Mouse (Mus musculus): ENCODE results near the gene Coq4.
"Not testable (repeated sequence)": the region's sequence is repeated elsewhere in the genome, so short reads cannot be mapped to it uniquely, and the experiment has no call there.

The Coq4 gene

GRCm38 (mm10) chr2:29787104-29787917 lies at the start of gene Coq4:
Gene Coq4 (plus strand): TSS chr2:29787493.
- peak; percentile 94 for DNase-seq (ENCODE audit: low spot score)

- no peak for DNase-seq (ENCODE audit: low spot score)
Measured at GRCm38 (mm10) chr2:29738799-29739198, 48.5 kb upstream of the Coq4 start.

GRCm38 (mm10) chr2:29739368-29739767 lies 47.9 kb upstream of the Coq4 start:
- DNase-seq (ENCODE audit: low spot score) = no peak

GRCm38 (mm10) chr2:29741207-29741606 lies 46.1 kb upstream of the Coq4 start:
- DNase-seq (ENCODE audit: low spot score) = no peak

- DNase-seq (ENCODE audit: low spot score) = no peak
Measured at GRCm38 (mm10) chr2:29744256-29744655, 43.0 kb upstream of the Coq4 start.

GRCm38 (mm10) chr2:29747188-29747782 lies 40.0 kb upstream of the Coq4 start:
- DNase-seq (ENCODE audit: low spot score) = no peak

GRCm38 (mm10) chr2:29747852-29748251 lies 39.4 kb upstream of the Coq4 start:
- no peak for DNase-seq (ENCODE audit: low spot score)

- DNase-seq (ENCODE audit: low spot score) = no peak
Measured at GRCm38 (mm10) chr2:29748499-29748898, 38.8 kb upstream of the Coq4 start.

- no peak for DNase-seq (ENCODE audit: low spot score)
Measured at GRCm38 (mm10) chr2:29751497-29751896, 35.8 kb upstream of the Coq4 start, which contains the start of gene Gm13420. Gene Gm13420 (minus strand): TSS chr2:29751685.

GRCm38 (mm10) chr2:29752397-29752796 lies 34.9 kb upstream of the Coq4 start:
- DNase-seq (ENCODE audit: low spot score) = no peak

- no peak for DNase-seq (ENCODE audit: low spot score)
Measured at GRCm38 (mm10) chr2:29755693-29756092, 31.6 kb upstream of the Coq4 start.

GRCm38 (mm10) chr2:29764831-29765230 lies 22.5 kb upstream of the Coq4 start:
- DNase-seq (ENCODE audit: low spot score) = peak; percentile 77

- DNase-seq (ENCODE audit: low spot score) = no peak
Measured at GRCm38 (mm10) chr2:29767976-29768709, 19.1 kb upstream of the Coq4 start.

- DNase-seq (ENCODE audit: low spot score) = no peak
Measured at GRCm38 (mm10) chr2:29768901-29769300, 18.4 kb upstream of the Coq4 start.

GRCm38 (mm10) chr2:29770162-29770561 lies 17.1 kb upstream of the Coq4 start:
- DNase-seq (ENCODE audit: low spot score) = no peak

GRCm38 (mm10) chr2:29771611-29772461 lies 15.5 kb upstream of the Coq4 start:
- DNase-seq (ENCODE audit: low spot score) = peak; percentile 56

GRCm38 (mm10) chr2:29773323-29773722 lies 14.0 kb upstream of the Coq4 start:
- no peak for DNase-seq (ENCODE audit: low spot score)

GRCm38 (mm10) chr2:29781256-29781655 lies 6.0 kb upstream of the Coq4 start:
- not testable (repeated sequence) for DNase-seq (ENCODE audit: low spot score)

- no peak for DNase-seq (ENCODE audit: low spot score)
Measured at GRCm38 (mm10) chr2:29784290-29784689, 3.0 kb upstream of the Coq4 start.

GRCm38 (mm10) chr2:29787937-29788681 lies 816 bp downstream of the Coq4 start, which contains the start of gene Trub2:
Gene Trub2 (minus strand): TSS chr2:29788502.
- DNase-seq (ENCODE audit: low spot score) = peak; percentile 82
